ENCODE assay signal across 9 mouse cellular contexts in genomic region chr1:38512258-38513081, GRCm38 (mm10).
A peak's percentile ranks its signal among the peaks of the same experiment; 100 is the strongest.
DNase-seq lines count a peak whose midpoint lies in the region; ATAC-seq and TF ChIP-seq lines count a peak whose summit lies in the region.
"Had no signal": no experiment of that assay in that cellular context is flagged by ENCODE, and none has a peak within 500 bp of the region (broad histone marks: within the 10 kb centered on the region; RNA-seq: fewer than 3 reads in every experiment).

No protein-coding gene starts in this region.

- H3K27me3 ChIP-seq in heart, embryonic 13.5 days (replicated peaks): no peaks in the 10 kb centered on the region

- peaks cover 48% of the 10 kb centered on the region for H3K4me1 ChIP-seq in heart, embryonic 13.5 days

- H3K27ac ChIP-seq in gastrocnemius, adult 2 months: no peak overlapping the region
- H3K27ac ChIP-seq in heart, embryonic 13.5 days (replicated peaks): peak overlapping the region; percentile 58

- no peak for TF ChIP-seq CTCF in gastrocnemius, adult 2 months (IDR thresholded peaks at IDR 0.05)

- no peaks in the 10 kb centered on the region for H3K36me3 ChIP-seq in heart, embryonic 13.5 days

- H3K4me3 ChIP-seq in gastrocnemius, adult 2 months: peak overlapping the region; percentile 30
- H3K4me3 ChIP-seq in heart, embryonic 13.5 days: peak overlapping the region; percentile 3; the same call in 1 of the 2 replicates

- no peak for ATAC-seq in heart, embryonic 13.5 days (ENCODE audit: extremely low read depth, insufficient number of reproducible peaks, low FRiP score, low TSS enrichment)
- ATAC-seq: intestine, postnatal 0 days had no signal

- peak overlapping the region; percentile 48 for H3K4me2 ChIP-seq in heart, embryonic 13.5 days

- DNase-seq in gastrocnemius, adult 2 months: no peak
- DNase-seq in gastrocnemius, adult 18-20 months (ENCODE audit: low spot score): no peak
- DNase-seq in NIH3T3 (ENCODE audit: low read depth): peak; percentile 27
- DNase-seq in layer of hippocampus, postnatal 36 days: peak; percentile 26 to 55
- DNase-seq in thymus, postnatal 0 days (ENCODE audit: low spot score): no peak
- DNase-seq in T-cell, adult 2 months (ENCODE audit: low spot score): no peak
- no peak for DNase-seq in cerebellum, adult 8-10 months

- intact Hi-C loops in gastrocnemius, adult 2 months (cut with DNase I): no loop called here

- no peaks in the 10 kb centered on the region for H3K9me3 ChIP-seq in heart, embryonic 13.5 days

- 33% methylated on average over 15 of the region's 15 CpGs for WGBS in heart, embryonic 13.5 days

- no peak overlapping the region for H3K9ac ChIP-seq in heart, embryonic 13.5 days

Comparison
In these comparisons a context has a peak if more than half of its experiments do, and no peak if none do; other contexts are left out.
1. DNase-seq: peak in NIH3T3 (single experiment) and layer of hippocampus, postnatal 36 days (2 of 2); none in gastrocnemius, adult 2 months (single experiment), gastrocnemius, adult 18-20 months (single experiment), thymus, postnatal 0 days (single experiment), T-cell, adult 2 months (single experiment) and cerebellum, adult 8-10 months (single experiment).